Mouse (Mus musculus) heart, embryonic 16.5 days (tissue): ENCODE results near the gene Fam120c. TPM values are rescaled to one million over a fixed set of nuclear protein-coding genes. Genes with fewer than 3 reads are reported as not detected.
A peak's percentile ranks its signal among the peaks of the same experiment; 100 is the strongest.

Experiments
- ATAC-seq: fragments of 200-750 bp; cut with Nextera tagmentation; replicated peaks from 2 replicates; pipeline ENCODE4 v1.8.0; 2017; ENCODE audit warnings: moderate number of reproducible peaks; ENCODE audit not compliant: insufficient read depth, low FRiP score; ENCODE audit errors: extremely low read depth
- H3K27ac ChIP-seq: fragments of 300-500 bp; sonication (generic); 2 replicates; pipeline ENCODE4 v1.5.1; 2014; ENCODE audit warnings: mild to moderate bottlenecking, low read length, control low read depth, moderate library complexity
- H3K27me3 ChIP-seq: fragments of 300-500 bp; sonication (generic); 2 replicates; pipeline ENCODE4 v1.6.1; 2014; ENCODE audit warnings: low read length, mixed read lengths; ENCODE audit not compliant: control insufficient read depth, insufficient read depth
- H3K36me3 ChIP-seq: fragments of 300-500 bp; sonication (generic); 2 replicates; pipeline ENCODE4 v1.6.1; 2014; ENCODE audit not compliant: control insufficient read depth, insufficient read depth
- H3K4me1 ChIP-seq: fragments of 300-500 bp; sonication (generic); 2 replicates; pipeline ENCODE4 v1.6.1; 2014; ENCODE audit warnings: low read length, mixed read lengths; ENCODE audit not compliant: control insufficient read depth, insufficient read depth
- H3K4me2 ChIP-seq: fragments of 300-500 bp; sonication (generic); 2 replicates; pipeline ENCODE4 v1.6.1; 2014; ENCODE audit warnings: low read depth, mild to moderate bottlenecking, control low read depth, low read length
- H3K4me3 ChIP-seq: fragments of 300-500 bp; sonication (generic); 2 replicates; pipeline ENCODE4 v1.5.1; 2014; ENCODE audit warnings: mild to moderate bottlenecking, control low read depth, low read length
- H3K9ac ChIP-seq: fragments of 300-500 bp; sonication (generic); 2 replicates; pipeline ENCODE4 v1.6.1; 2014; ENCODE audit warnings: low read length, control low read depth
- H3K9me3 ChIP-seq: fragments of 300-500 bp; sonication (generic); replicated peaks from 2 replicates; pipeline ENCODE4 v1.6.1; 2016; ENCODE audit warnings: low read length; ENCODE audit not compliant: control insufficient read depth
- WGBS: fragments of 180-500 bp; shearing (Covaris S2); extraction: QIAGEN DNeasy Blood & Tissue Kit; methylation state at CpG from one replicate; pipeline ENCODE4 v1.1.7; 2014; 5-methylcytosine and 5-hydroxymethylcytosine counted together
- polyA plus RNA-seq: library from polyadenylated mRNA; unstranded; fragments of >200 nt; fragmentation: Nextera tagmentation; extraction: Ambion mirVana; gene quantifications from 2 replicates; pipeline ENCODE4 v1.2.1, GENCODE M21; 2015

Gene Fam120c
- polyA plus RNA-seq: 3.2 and 3.8 TPM in 2 replicates

DNA sequence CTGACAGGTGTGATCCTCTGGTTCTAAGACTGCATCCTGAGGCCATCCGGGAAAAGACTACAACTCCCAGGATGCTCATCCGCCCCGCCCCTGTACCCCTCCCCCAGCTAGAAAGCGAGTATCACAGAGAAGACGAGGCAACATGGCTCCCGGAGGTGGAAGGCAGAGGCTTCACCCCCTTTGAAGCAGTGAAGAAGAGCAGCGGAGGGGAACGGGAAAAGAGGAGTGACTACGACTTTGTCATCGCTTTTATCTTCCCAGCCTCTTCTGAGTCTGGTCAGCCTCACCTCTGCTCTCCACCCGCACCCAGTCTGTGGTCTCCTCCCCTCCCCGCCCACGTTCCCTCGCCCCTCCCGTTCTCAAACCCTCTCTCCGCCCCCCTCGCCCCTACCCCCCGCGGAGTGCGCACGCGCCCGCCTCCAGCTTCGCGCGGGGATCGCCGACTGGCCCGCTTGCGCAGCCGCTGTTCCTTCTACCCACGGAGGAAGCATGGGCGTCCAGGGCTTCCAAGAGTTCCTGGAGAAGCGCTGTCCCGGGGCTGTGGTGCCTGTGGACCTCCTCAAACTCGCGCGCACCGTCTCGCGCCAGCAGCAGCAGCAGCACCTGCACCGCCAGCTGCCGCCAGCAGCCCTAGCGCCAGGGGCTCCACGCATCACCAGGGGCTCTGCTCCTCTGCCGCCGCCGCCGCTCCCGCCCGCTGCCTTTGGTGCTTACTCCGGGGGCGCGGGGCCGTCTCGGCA is at the start of gene Fam120c:
TSS of gene Fam120c (plus strand) at position 415 of the 740 bp plus-strand sequence.
- Histone ChIP-seq H3K9me3 (no peaks in the 10 kb centered on the region), H3K9ac (peak within 1 kb of the TSS; percentile 81), H3K4me2 (peak within 1 kb of the TSS; percentile 73), H3K4me1 (peaks cover 9% of the 10 kb centered on the region), H3K36me3 (no peaks in the 10 kb centered on the region), H3K27me3 (no peaks in the 10 kb centered on the region; the same call in 1 of the 2 replicates), H3K27ac (peak within 1 kb of the TSS; percentile 84), H3K4me3 (peak within 1 kb of the TSS; percentile 74)
- peak; percentile 92 for ATAC-seq
- WGBS: 6% methylated on average over 46 of the region's 56 CpGs

DNA sequence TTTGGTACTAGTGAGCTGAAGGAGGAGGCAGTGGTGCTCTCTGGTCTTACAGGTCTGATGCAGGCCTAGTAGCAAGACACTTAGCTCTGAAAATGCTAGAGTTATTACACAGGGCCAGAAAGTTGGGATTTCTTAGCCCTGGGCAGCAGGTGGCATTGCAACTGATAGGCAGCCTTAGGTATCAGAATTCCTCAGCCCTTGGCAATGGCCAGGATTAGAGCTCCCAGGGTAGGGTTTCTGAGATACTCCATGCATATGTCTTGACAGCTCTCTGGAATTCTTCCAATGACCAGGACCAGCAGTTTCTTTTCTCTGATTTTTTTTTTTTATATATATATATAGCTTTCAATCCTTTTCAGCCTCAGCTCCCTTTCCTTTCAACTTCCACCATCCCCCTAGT is 45.6 kb upstream of the Fam120c start:
- Histone ChIP-seq H3K9ac (no peak overlapping the region), H3K4me1 (0 out of 2 replicates have a peak, but pooled peaks cover 3% of the 10 kb centered on the region), H3K4me3 (no peak overlapping the region), H3K27me3 (no peaks in the 10 kb centered on the region), H3K36me3 (no peaks in the 10 kb centered on the region), H3K27ac (peak overlapping the region; percentile 75), H3K9me3 (no peaks in the 10 kb centered on the region), H3K4me2 (no peak overlapping the region)
- ATAC-seq: peak; percentile 79

DNA sequence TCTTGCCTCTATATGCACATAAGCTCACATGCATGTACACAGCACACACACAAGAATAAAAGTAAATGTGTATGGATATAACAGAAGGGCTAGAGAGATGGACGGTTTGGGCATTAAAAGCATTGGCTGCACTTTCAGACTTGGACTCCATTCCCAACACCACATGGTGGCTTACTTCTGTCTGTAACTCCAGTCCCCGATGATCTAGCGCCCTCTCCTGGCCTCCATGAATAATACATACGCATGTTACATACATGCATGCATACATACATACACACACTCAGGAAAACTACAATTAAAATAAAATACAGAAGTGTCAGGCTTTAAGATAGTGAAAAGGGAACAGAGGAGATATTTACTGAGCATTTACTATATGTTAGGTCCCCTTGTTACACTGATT is 30.2 kb upstream of the Fam120c start:
- Histone ChIP-seq H3K27ac (no peak overlapping the region), H3K4me1 (no peaks in the 10 kb centered on the region), H3K36me3 (no peaks in the 10 kb centered on the region), H3K4me3 (no peak overlapping the region), H3K9me3 (no peaks in the 10 kb centered on the region), H3K27me3 (no peaks in the 10 kb centered on the region), H3K4me2 (no peak overlapping the region), H3K9ac (no peak overlapping the region)
- ATAC-seq: no peak
- WGBS: 82% methylated on average over 4 of the region's 4 CpGs

GRCm38 (mm10) chrX:151333615-151334014 is 10.4 kb upstream of the Fam120c start:
- ATAC-seq: no peak
- Histone ChIP-seq H3K4me3 (no peak overlapping the region), H3K9ac (no peak overlapping the region), H3K4me2 (no peak overlapping the region), H3K36me3 (no peaks in the 10 kb centered on the region), H3K27me3 (no peaks in the 10 kb centered on the region), H3K9me3 (no peaks in the 10 kb centered on the region), H3K27ac (no peak overlapping the region), H3K4me1 (peaks cover 9% of the 10 kb centered on the region; the same call in 1 of the 2 replicates)
- WGBS: 55% methylated on average over 2 of the region's 2 CpGs

DNA sequence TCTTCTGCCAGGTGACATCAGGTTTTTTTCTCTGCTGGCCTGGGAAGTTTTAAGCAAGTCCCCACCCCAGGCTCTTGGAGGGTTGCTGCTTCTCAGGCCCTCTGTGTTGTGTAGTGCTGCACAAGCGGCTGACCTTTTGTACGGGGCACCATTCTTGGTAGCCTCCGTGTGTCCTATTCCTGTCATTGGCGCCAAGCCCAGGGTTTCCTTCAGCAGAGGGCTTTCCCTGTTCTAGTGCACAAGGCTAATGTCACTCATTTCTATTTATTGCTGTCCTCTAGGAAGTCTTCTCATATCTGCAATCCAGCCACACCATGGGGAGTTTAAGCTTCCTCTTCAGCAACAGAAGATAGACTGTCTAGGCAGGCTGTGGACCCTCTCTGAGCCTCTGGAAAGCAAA is 6.2 kb upstream of the Fam120c start:
- H3K4me2 ChIP-seq: no peak overlapping the region
- H3K4me3 ChIP-seq: no peak overlapping the region
- peak overlapping the region; percentile 46 for H3K27ac ChIP-seq
- 38% methylated on average over 4 of the region's 4 CpGs for WGBS
- no peaks in the 10 kb centered on the region for H3K36me3 ChIP-seq
- H3K4me1 ChIP-seq: peaks cover 10% of the 10 kb centered on the region; the same call in 1 of the 2 replicates
- no peaks in the 10 kb centered on the region for H3K27me3 ChIP-seq
- no peaks in the 10 kb centered on the region for H3K9me3 ChIP-seq
- peak; percentile 94 for ATAC-seq
- no peak overlapping the region for H3K9ac ChIP-seq

DNA sequence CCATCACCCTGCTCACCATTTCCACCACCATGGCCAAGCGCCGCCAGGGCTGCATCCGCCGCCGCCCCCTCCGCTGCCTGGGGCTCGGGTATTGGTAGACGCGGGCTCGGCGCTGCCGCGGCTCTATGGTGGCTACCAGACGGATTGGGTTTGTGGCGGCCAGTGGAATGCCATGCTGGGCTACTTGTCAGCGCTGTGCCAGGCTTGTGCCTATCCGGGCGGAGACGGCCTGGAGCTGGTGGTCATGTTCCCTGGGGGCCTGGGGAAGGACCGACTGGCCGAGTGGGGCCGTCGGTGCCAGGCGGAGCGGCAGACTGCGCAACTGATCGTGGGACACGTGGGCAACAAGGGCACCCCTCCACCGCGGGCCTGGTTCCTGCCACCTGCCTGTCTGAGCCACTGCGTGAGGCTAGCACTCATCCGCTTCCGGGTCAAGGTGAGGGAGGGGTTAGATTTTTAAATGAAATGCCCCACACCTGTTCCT is 568 bp downstream of the Fam120c start:
- peak; percentile 46 for ATAC-seq
- H3K4me3 ChIP-seq: peak overlapping the region; percentile 74
- WGBS: 7% methylated on average over 32 of the region's 33 CpGs
- H3K36me3 ChIP-seq: no peaks in the 10 kb centered on the region
- peak overlapping the region; percentile 84 for H3K27ac ChIP-seq
- peaks cover 9% of the 10 kb centered on the region for H3K4me1 ChIP-seq
- H3K9me3 ChIP-seq: no peaks in the 10 kb centered on the region
- H3K4me2 ChIP-seq: peak overlapping the region; percentile 73
- H3K27me3 ChIP-seq: no peaks in the 10 kb centered on the region; the same call in 1 of the 2 replicates
- peak overlapping the region; percentile 81 for H3K9ac ChIP-seq

DNA sequence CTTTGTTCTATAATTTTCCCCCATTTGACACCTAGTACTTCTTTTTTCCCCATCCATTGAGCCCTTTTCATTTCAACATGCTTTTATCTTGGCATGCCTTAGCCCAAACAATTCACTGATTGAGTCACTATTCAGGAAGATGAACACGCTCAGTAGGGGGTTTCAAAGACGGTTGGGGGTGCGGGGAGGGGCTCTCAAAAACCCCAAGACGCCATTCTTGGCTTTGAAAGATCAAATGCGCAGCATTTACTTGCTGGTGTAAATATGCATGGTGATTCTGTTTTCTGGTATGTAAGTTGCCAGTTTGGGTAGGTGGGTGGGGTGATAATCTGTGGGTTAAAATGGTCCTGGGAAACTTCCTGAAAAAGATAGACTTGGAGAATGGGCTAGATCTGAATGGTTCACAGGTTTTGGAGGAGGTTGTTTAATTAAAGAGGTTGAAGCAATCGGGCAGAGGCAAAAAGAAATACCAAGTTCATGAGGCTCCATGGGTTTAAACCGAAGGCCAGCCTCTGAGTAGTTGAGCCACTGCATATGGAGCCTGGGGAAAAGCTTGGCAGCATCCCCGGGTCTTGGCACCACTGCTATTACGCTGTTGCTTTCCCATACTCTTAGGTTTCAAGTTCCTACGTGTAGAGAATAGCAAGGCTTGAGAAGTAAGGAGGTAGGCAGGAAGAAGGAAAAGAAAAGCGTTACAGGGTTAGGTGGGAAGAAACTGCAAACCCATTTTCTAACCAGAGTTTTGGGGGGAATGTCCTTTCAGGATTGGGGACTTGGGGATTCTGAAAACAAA is 1.6 kb downstream of the Fam120c start:
- ATAC-seq: no peak
- 35% methylated on average over 11 of the region's 11 CpGs for WGBS

GRCm38 (mm10) chrX:151347278-151347677 is 3.3 kb downstream of the Fam120c start:
- H3K9ac ChIP-seq: no peak overlapping the region
- H3K4me2 ChIP-seq: no peak overlapping the region
- no peaks in the 10 kb centered on the region for H3K36me3 ChIP-seq
- no peak overlapping the region for H3K27ac ChIP-seq
- H3K4me3 ChIP-seq: no peak overlapping the region
- no peak for ATAC-seq
- no peaks in the 10 kb centered on the region; the same call in 1 of the 2 replicates for H3K27me3 ChIP-seq
- peaks cover 9% of the 10 kb centered on the region for H3K4me1 ChIP-seq
- no peaks in the 10 kb centered on the region for H3K9me3 ChIP-seq

More for the DNA sequence above, 1.6 kb downstream of the Fam120c start:
- H3K9ac ChIP-seq: peak overlapping the region; percentile 20; the same call in 1 of the 2 replicates
- H3K27me3 ChIP-seq: no peaks in the 10 kb centered on the region; the same call in 1 of the 2 replicates
- H3K27ac ChIP-seq: no peak overlapping the region; the same call in 1 of the 2 replicates
- peak overlapping the region; percentile 74 for H3K4me3 ChIP-seq
- H3K4me1 ChIP-seq: peaks cover 9% of the 10 kb centered on the region
- no peaks in the 10 kb centered on the region for H3K9me3 ChIP-seq
- H3K36me3 ChIP-seq: no peaks in the 10 kb centered on the region
- peak overlapping the region; percentile 73 for H3K4me2 ChIP-seq

GRCm38 (mm10) chrX:151349322-151349721 is 5.3 kb downstream of the Fam120c start:
- no peak for ATAC-seq
- H3K4me3 ChIP-seq: no peak overlapping the region
- H3K27me3 ChIP-seq: no peaks in the 10 kb centered on the region; the same call in 1 of the 2 replicates
- no peaks in the 10 kb centered on the region for H3K36me3 ChIP-seq
- peaks cover 9% of the 10 kb centered on the region for H3K4me1 ChIP-seq
- no peaks in the 10 kb centered on the region for H3K9me3 ChIP-seq
- no peak overlapping the region for H3K9ac ChIP-seq
- H3K4me2 ChIP-seq: no peak overlapping the region
- 80% methylated on average over 5 of the region's 5 CpGs for WGBS
- H3K27ac ChIP-seq: no peak overlapping the region
